Mouse (Mus musculus): ENCODE measurements around the gene Hoxb5. TPM values are rescaled to one million over a fixed set of nuclear protein-coding genes. Genes with fewer than 3 reads are reported as not detected.

Gene Hoxb5
- polyA plus RNA-seq, 1 experiment = 1.3 TPM

DNA sequence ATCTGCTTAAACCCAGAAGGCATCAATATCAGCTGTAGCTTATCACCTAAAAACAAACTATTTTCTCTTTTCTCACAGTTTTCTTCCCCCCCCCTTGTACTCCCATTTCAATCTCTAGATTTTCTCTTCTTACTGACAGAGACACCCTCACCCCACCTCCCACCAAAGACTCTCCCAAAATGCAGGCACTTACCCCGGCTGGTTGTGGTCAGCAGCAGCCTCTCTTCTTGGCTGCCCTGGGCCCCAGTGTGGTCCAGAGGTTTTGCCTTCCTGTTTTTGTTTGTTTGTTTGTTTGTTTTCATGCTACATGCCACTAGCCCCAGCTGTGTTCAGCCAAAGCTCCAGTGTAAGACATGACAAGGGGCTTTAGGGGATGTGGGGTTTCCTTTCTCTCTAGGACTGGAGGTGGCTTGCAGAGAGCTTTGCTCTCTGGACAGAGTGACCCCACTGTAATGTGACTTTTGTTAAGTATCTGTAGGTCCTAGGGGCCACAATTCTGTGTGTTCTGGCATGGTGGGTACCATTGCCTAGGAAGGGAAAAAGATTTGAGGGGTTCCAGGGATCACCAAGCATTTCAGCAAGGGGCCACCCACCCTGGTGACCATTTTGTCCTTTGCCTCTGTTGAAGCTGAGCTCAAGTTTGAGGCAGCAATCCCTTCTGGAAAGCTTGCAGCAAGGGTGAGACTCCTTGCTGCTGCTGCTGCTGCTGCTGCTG is 34.9 kb upstream of the Hoxb5 start:
- H3K4me3 ChIP-seq (replicated peaks; ENCODE audit: control insufficient read depth, low read depth, low read length) = no peak overlapping the region
- H3K4me1 ChIP-seq (ENCODE audit: control insufficient read depth, insufficient read depth, low read length) = no peaks in the 10 kb centered on the region
- 38% methylated on average over 1 of the region's 1 CpGs for WGBS
- TF ChIP-seq POLR2A (IDR thresholded peaks at IDR 0.05; ENCODE audit: borderline replicate concordance, control insufficient read depth, low read depth, low read length) (no peak), CTCF (IDR thresholded peaks at IDR 0.05; ENCODE audit: control insufficient read depth, insufficient read depth, low read length) (no peak)
- H3K27ac ChIP-seq (ENCODE audit: control insufficient read depth, insufficient read depth, low read depth, low read length, poor library complexity) = no peak overlapping the region

DNA sequence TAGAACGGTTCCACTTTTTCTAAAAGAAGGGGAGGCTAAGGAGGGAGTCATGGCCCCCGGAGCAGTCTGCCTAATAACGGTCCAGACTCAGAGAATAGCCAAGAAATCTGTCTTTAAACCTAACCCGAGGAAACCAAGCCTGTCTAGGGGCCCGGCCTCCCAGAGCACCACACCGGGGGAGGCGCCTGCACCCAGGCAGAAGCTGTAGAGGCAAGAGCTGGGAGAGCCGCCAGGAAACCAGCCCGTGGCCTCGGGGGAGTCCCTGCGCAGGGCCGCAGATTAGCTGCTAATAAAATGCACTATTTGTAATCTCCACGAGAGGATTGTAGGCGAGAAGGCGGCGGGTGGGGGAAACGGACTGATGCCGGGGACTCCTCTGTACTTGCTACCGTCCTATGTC is 33.3 kb upstream of the Hoxb5 start:
- 3% methylated on average over 19 of the region's 19 CpGs for WGBS
- no peaks in the 10 kb centered on the region for H3K4me1 ChIP-seq (ENCODE audit: control insufficient read depth, insufficient read depth, low read length)
- TF ChIP-seq CTCF (IDR thresholded peaks at IDR 0.05; ENCODE audit: control insufficient read depth, insufficient read depth, low read length) (no peak), POLR2A (IDR thresholded peaks at IDR 0.05; ENCODE audit: borderline replicate concordance, control insufficient read depth, low read depth, low read length) (no peak)
- H3K27ac ChIP-seq (ENCODE audit: control insufficient read depth, insufficient read depth, low read depth, low read length, poor library complexity) = no peak overlapping the region
- no peak overlapping the region for H3K4me3 ChIP-seq (replicated peaks; ENCODE audit: control insufficient read depth, low read depth, low read length)

DNA sequence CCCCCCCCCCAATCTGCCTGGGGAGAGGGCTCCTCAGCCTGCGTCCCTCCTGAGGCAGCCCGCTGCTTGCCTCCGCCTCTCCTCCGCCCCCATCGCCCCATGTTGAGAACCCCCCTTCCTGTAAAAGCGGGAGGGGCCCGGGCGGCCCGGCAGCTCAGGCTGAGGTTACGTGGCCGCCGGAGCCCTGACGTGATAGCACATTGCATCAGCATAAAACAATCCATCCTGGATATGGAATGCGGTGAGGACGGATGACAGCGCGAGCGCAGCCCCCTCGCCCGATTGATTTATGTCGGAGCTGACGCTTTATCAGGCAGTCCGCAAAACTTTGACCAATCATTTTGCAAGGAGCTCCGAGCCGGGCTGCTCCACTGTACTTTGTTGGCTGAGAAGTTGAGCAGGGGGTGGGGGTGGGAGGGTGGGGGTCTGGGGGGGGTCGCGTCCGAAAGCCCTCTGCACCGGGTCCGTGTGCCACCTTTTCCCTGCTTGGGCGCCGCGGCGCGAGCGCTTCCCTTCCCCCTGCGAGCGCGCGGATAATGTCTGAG is 32.1 kb upstream of the Hoxb5 start, which contains the start of gene Hoxb9:
TSS of gene Hoxb9 (plus strand) at position 462 of the 545 bp plus-strand sequence.
- Histone ChIP-seq H3K27ac (ENCODE audit: control insufficient read depth, insufficient read depth, low read depth, low read length, poor library complexity) (no peak within 1 kb of the TSS), H3K4me1 (ENCODE audit: control insufficient read depth, insufficient read depth, low read length) (no peaks in the 10 kb centered on the region), H3K4me3 (replicated peaks; ENCODE audit: control insufficient read depth, low read depth, low read length) (no peak within 1 kb of the TSS)
- TF ChIP-seq POLR2A (IDR thresholded peaks at IDR 0.05; ENCODE audit: borderline replicate concordance, control insufficient read depth, low read depth, low read length) (no peak), CTCF (IDR thresholded peaks at IDR 0.05; ENCODE audit: control insufficient read depth, insufficient read depth, low read length) (no peak)
- 2% methylated on average over 40 of the region's 40 CpGs for WGBS

DNA sequence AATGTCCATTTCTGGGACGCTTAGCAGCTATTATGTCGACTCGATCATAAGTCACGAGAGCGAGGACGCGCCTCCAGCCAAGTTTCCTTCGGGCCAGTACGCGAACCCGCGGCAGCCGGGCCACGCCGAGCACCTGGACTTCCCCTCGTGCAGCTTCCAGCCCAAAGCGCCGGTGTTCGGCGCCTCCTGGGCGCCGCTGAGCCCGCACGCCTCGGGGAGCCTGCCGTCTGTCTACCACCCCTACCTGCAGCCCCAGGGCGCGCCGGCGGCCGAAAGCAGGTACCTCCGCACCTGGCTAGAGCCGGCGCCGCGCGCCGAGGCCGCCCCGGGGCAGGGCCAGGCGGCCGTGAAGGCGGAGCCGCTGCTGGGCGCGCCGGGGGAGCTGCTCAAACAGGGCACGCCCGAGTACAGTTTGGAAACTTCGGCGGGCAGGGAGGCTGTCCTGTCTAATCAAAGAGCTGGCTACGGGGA is 31.6 kb upstream of the Hoxb5 start:
- no peak overlapping the region for H3K27ac ChIP-seq (ENCODE audit: control insufficient read depth, insufficient read depth, low read depth, low read length, poor library complexity)
- no peak overlapping the region for H3K4me3 ChIP-seq (replicated peaks; ENCODE audit: control insufficient read depth, low read depth, low read length)
- WGBS = under 1% methylated on average over 52 of the region's 52 CpGs
- TF ChIP-seq CTCF (IDR thresholded peaks at IDR 0.05; ENCODE audit: control insufficient read depth, insufficient read depth, low read length) = no peak
- no peak for TF ChIP-seq POLR2A (IDR thresholded peaks at IDR 0.05; ENCODE audit: borderline replicate concordance, control insufficient read depth, low read depth, low read length)
- H3K4me1 ChIP-seq (ENCODE audit: control insufficient read depth, insufficient read depth, low read length) = no peaks in the 10 kb centered on the region

DNA sequence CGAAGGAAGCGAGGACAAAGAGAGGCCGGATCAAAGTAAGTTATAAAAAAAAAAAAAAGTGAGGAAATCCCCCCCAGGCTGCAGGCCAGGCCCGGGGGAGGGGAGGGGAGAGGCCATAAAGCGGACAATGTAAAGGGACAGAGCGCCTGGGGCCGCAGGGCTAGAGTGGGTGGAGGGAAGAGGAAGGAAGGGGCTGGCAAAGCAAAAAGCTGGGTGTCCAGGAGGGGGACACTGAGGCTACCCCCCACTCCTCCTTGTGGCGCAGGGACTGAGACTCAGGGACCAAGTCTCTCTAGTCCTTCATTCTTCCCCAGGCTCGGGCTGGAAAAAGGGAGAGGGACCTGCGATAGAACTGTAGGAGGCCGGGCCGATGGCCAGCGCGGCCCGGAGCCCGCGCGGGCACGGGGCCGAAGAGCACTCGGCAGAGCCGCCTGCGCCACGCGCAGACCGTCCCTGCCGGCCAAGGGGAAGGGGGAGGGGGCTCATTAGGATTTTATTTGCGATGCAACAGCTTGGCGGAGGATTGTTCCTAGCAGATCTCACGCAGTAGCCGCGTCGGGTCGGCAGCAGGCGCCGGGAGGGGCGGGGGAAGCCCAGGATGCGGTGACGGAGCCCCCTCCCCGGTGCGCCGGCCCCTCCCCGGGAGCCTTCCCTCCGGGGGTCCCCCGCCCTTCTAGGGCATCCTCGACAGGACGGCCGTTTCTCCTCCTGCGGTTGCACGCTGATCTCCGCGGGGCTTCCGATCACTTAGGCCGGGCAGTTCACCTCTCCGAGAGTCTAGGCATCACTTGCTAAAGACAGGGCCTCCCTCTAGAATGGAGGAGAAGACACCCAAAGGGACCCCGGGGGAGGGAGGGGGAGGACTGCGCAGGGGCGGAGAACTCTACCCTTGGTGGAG is 30.9 kb upstream of the Hoxb5 start:
- no peaks in the 10 kb centered on the region for H3K4me1 ChIP-seq (ENCODE audit: control insufficient read depth, insufficient read depth, low read length)
- TF ChIP-seq POLR2A (IDR thresholded peaks at IDR 0.05; ENCODE audit: borderline replicate concordance, control insufficient read depth, low read depth, low read length) = no peak
- TF ChIP-seq CTCF (IDR thresholded peaks at IDR 0.05; ENCODE audit: control insufficient read depth, insufficient read depth, low read length) = no peak
- no peak overlapping the region for H3K4me3 ChIP-seq (replicated peaks; ENCODE audit: control insufficient read depth, low read depth, low read length)
- H3K27ac ChIP-seq (ENCODE audit: control insufficient read depth, insufficient read depth, low read depth, low read length, poor library complexity) = no peak overlapping the region
- WGBS = 3% methylated on average over 58 of the region's 58 CpGs

DNA sequence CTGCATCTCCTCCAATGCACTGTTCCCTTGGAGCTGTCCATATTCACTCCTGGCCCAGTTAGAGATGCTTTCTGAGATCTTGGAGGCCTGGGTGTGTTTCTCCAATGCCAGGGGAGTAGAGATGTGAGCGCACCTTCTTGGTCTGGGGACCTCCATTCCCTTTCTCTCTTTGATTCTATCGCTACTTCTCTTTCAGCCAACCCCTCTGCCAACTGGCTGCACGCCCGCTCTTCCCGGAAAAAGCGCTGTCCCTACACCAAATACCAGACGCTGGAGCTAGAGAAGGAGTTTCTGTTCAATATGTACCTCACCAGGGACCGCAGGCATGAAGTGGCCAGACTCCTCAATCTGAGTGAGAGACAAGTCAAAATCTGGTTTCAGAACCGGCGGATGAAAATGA is 28.7 kb upstream of the Hoxb5 start:
- Histone ChIP-seq H3K4me3 (replicated peaks; ENCODE audit: control insufficient read depth, low read depth, low read length) (no peak overlapping the region), H3K4me1 (ENCODE audit: control insufficient read depth, insufficient read depth, low read length) (no peaks in the 10 kb centered on the region), H3K27ac (ENCODE audit: control insufficient read depth, insufficient read depth, low read depth, low read length, poor library complexity) (no peak overlapping the region)
- no peak for TF ChIP-seq CTCF (IDR thresholded peaks at IDR 0.05; ENCODE audit: control insufficient read depth, insufficient read depth, low read length)
- TF ChIP-seq POLR2A (IDR thresholded peaks at IDR 0.05; ENCODE audit: borderline replicate concordance, control insufficient read depth, low read depth, low read length) = no peak
- 65% methylated on average over 10 of the region's 10 CpGs for WGBS

DNA sequence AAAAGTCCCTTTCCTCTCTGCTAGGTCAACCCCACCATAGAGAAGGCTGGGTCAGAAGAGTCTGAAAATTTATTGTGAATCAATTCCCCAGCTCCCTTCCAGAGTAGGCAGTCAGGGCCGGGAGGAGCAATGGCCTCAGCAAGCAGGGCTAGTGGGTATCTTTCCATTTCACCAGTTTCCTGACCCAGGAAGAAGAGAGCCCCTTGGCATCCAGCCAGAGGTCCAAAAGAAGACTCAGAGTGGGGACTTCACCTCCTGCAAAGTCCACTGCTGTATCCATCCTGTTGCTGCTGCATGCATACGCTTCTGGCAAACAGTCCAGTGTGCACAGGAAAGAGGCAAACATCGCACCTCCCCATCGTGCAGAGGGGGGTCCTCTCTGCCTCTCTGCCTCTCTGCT is 27.2 kb upstream of the Hoxb5 start:
- no peak overlapping the region for H3K27ac ChIP-seq (ENCODE audit: control insufficient read depth, insufficient read depth, low read depth, low read length, poor library complexity)
- WGBS = 33% methylated on average over 4 of the region's 4 CpGs
- TF ChIP-seq POLR2A (IDR thresholded peaks at IDR 0.05; ENCODE audit: borderline replicate concordance, control insufficient read depth, low read depth, low read length) (no peak), CTCF (IDR thresholded peaks at IDR 0.05; ENCODE audit: control insufficient read depth, insufficient read depth, low read length) (no peak)
- no peak overlapping the region for H3K4me3 ChIP-seq (replicated peaks; ENCODE audit: control insufficient read depth, low read depth, low read length)
- H3K4me1 ChIP-seq (ENCODE audit: control insufficient read depth, insufficient read depth, low read length) = no peaks in the 10 kb centered on the region

Measured in bone marrow, adult 2 months (tissue).